Mouse (Mus musculus): ENCODE measurements around the gene Gtf2ird2.

Gene Gtf2ird2

DNA sequence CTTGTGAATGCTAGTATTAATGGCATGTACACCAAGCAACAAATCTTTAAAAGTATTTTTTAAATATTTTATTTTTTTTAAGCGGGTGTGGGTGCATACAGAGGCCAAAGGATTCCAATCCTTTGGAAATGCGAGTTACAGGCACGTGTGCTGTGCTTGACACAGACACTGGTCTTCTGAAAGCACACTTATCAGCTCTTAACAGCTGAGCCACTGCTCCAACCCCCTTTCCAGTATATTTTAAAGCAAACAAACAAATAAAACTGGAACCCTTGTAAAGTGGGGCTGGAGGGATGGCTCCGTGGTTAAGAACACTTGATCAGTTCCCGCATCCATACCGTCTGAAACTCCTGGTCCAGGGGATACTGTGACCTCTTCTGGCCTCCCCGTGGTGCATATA lies 657 bp upstream of the Gtf2ird2 start:
- DNase-seq: no peak

DNA sequence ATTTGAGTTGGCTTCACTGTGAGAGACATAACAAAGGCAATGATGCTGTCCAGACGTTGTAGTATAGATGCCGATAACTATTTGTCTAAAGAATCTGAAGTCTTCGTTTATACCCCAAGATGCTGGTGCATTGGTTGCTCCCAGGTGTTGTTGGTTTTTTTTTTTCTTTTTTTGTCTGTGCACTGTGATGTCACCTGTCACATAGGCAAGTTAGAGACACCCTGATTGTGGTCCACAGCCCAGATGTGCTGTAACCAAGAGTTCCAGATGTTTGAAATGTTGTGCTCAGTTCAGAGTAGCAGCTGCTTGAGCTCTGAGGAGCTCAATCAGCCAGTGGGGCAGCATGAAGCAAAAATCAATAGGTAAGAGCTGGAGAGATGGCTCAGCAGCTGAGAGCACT lies 2.2 kb downstream of the Gtf2ird2 start:
- no peak for DNase-seq

GRCm38 (mm10) chr5:134186961-134187731 lies 3.3 kb downstream of the Gtf2ird2 start:
- DNase-seq: no peak

DNA sequence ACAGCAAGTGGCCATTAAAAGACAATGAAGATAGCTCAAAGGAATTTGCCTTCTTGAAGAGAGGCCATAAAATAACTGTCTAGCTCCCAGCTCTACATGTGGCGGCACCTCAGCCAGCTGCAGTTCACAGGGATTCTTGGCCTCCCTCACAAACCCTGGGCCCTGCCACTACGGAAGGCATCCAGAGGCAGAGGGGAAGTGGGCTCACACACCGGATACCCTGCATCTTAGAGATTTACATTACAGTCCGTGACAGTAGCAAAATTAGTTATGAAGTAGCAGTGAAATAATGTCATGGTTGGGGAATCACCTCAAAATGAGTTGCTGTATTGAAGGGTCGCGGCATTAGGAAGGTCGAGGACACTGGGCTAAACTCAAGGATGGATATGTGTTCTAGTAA lies 4.8 kb downstream of the Gtf2ird2 start:
- no peak for DNase-seq

DNA sequence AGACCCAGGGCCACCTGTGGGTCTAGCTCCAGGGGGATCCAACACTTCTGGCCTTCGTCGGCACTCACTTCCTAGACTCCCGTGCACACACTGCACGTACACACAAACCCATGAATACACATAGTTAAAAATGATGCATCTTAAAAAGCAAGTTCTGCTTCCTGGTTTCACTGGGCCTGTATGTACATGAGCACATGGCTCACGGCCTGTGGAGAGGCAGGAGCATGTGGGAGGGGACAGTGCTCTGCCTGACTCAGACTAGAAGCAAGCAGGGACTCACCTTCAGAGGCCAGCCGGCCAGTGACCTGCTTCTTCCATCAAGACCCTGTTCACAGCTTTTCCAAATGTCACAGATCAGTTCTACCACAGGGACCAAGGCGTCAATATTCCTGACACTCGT lies 9.8 kb downstream of the Gtf2ird2 start:
- DNase-seq: no peak

- DNase-seq: no peak
Measured at GRCm38 (mm10) chr5:134206721-134207120, 22.9 kb downstream of the Gtf2ird2 start.

GRCm38 (mm10) chr5:134209931-134210554 lies 26.2 kb downstream of the Gtf2ird2 start:
- DNase-seq: no peak

GRCm38 (mm10) chr5:134214021-134214806 lies 30.4 kb downstream of the Gtf2ird2 start:
- DNase-seq: no peak

DNA sequence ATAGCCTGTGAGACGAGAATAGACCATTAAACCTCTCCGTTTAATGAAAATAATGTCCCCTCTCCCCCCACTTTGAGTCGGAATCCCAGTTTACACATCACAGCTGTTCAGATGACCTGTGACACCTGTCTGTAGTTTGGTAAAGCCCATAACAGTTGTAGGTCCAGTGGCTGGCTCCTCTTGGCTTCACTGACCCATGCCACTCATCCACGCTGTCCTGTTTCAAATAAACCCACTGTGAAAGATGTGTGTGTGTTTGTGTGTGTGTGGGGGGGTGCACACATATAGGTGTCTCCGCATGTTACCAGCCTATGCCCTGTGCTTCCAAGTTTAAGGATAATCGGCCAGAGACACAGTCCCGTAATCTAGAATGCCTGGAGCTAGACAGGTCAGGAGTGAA lies 34.1 kb downstream of the Gtf2ird2 start:
- DNase-seq: no peak

DNA sequence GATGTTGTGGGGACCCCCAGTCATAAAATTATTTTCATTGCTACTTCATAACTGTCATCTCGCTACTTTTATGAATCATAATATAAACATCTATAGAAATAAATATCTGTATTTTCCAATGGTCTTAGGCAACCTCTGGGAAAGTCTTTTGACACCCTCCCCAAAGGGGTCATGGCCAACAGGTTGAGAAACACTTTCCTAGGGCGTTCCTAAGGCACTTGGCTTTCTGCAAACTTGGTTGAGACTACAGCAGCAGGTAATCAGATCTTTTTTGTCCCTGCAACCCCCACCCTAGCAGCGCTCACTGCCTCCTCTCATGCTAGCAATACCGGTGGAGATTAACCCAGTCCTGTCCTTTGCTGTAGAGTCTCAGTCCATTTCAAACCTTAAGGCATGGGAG lies 37.5 kb downstream of the Gtf2ird2 start:
- no peak for DNase-seq

DNA sequence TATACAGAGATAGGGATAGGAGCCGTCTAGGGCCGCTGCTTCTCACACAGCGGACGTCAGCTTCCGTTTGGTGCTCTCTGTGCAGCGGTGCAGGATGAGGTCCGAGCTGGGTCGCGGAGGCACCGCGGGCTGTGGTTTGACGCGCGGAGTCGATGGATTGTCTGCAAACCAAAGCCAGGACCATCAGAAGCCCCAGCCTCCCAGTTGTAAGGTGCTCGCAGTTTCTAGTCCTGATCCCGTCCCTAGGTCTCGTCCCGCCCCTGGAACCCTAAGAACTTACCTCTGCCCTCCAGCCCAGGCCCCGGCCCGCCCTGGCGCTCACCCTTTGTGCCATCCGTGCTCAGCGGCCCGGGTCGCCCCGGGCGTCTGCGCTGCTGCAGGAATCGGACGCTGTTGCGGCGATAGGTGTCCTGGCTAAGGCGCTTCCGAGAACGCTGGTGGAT lies 37.9 kb downstream of the Gtf2ird2 start:
- no peak for DNase-seq

DNA sequence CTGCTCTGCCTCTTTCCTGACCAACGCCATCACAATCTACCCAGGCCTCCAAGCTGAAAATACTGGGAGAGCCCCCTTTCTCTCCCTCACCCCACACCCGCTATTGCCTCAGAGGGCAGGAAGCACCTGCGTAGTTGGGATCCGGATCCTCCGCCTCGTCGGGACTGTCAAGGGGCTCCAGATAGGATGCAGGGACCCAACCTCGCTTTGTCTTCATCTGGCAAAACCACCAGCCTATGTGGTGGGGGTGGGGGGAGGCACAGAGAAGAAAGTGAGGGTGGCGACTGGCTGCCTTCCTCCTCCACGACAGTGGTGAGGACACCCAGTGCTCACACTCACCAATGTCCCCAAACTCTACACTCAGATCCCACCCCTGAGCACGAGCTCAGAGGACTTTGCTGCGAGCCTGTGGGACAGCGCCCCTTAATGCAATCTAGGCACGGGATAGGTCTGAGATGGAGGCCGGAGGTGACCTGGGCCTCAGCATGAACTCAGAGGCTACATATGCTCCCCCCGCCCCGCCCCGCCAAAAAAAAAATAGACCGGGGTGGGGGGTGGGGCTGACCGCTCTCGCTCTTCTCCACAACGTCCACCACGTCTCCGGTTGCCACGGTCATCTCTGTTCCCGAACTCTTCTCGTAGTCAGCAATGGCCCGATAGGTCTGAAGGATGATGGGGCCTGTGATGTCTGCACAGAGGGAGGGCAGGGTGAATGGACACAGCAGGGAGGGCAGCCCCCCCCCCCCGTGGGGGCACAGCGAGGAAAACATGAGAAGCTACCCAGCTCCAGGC lies 41.5 kb downstream of the Gtf2ird2 start:
- DNase-seq: no peak

DNA sequence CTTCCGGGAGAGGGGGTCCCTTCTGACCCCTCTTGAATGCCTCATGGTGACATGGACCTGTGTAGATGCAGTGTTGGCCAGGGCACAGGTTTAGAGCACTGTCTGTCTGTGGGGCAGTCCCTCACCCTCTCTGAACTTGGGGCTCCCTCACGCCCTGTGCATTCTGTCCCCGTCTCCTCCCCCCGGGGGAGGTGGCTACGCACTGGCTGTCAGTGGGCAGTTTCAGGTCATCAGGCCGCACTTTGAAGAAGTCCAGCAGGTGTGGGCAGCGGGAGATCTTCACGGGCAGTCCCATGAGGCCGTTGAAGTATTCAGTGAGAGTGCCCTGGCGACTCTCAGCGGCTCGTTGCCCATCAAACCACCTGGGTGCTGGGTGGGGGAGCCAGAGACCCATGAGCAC lies 43.1 kb downstream of the Gtf2ird2 start:
- no peak for DNase-seq

- DNase-seq: no peak
Measured at GRCm38 (mm10) chr5:134227574-134228248, 43.9 kb downstream of the Gtf2ird2 start.

DNA sequence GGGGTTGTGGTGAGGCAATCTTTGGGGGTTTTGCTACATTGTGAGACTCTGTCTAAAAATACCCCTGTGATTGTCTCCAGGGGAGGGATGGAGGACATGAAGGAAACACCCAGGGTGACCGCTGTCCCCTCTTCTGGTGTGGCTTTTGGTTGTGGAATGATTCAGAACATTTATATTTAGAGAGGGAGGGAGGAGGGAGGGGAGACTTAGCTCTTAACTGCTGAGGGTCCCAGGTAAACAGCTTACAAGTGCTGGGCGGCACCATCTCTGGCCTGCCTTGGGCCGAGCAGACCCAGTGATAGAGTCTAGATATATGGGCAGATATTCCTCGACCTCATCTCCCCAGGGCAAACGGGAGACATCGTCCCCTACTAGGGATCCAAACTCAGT lies 44.4 kb downstream of the Gtf2ird2 start:
- DNase-seq: no peak

GRCm38 (mm10) chr5:134229391-134229790 lies 45.6 kb downstream of the Gtf2ird2 start, which contains the start of gene Ncf1:
Gene Ncf1 (minus strand): TSS chr5:134229625.
- no peak for DNase-seq

- no peak for DNase-seq
Measured at GRCm38 (mm10) chr5:134231376-134231775, 47.6 kb downstream of the Gtf2ird2 start.

DNA sequence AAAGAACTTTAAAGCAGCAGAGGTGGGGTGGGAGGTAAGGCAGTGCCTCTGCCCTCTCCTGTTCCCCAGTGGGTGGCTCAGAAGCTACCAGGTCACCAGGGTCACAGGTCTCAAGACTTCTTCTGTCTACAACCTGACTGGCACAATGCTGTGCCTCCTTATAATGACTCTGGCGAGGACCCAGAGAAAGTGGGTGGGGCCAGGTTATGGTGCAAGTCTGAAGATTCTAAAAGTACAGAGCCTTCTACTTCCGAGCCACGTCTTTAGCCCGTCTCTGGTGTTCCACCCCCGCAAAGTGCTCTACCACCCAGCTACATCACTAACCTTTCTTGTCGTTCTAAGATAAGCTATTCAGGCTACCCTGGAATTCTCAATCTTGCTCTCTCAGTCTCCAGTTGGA lies 48.3 kb downstream of the Gtf2ird2 start:
- no peak for DNase-seq

DNA sequence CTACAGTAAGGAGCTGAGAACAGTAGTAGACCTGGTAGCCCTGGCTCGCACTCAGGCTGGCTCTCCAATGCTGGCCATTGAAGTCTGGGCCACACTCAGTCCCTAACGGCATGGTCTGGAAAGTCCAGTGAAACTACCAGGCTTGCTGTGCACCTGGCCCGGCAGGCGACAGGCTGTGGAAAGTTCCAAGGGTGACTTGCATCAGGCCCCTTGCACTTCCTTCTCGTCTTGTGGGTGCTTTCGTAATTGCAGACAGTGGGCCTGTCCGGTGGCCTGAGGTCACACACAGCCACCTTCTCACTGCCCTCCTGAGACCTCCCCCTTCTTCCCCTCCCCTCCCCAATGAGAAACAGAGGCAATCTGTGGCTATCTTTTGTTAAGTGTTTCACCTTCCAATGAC lies 48.7 kb downstream of the Gtf2ird2 start:
- DNase-seq: no peak

- no peak for DNase-seq
Measured at GRCm38 (mm10) chr5:134233244-134233651, 49.4 kb downstream of the Gtf2ird2 start.

- no peak for DNase-seq
Measured at GRCm38 (mm10) chr5:134234205-134234604, 50.4 kb downstream of the Gtf2ird2 start.

DNA sequence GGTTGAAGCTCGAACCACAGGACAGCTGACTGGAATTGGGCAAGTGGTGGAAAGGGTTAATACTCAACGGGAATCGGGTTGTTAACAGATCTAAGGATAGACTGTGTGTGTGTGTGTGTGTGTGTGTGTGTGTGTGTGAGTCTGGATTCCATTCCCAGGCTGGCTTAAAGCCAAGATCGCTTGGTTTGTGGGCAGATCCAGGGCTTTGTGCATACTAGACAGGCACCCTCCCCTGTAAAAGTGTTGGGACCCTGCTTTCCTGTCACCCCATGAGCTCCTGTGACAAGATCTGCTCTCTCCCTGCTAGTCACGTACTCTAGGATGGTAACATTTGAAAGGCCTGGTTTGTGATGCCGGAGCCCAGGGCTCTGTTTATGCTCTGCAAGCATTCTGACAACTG lies 51.3 kb downstream of the Gtf2ird2 start:
- peak; percentile 38 for DNase-seq
